Mouse (Mus musculus) layer of hippocampus, postnatal 36 days (tissue): ENCODE data around the gene Sox6. TPM values are rescaled to one million over a fixed set of nuclear protein-coding genes. Genes with fewer than 3 reads are reported as not detected.
"Not testable (repeated sequence)": the region's sequence is repeated elsewhere in the genome, so short reads cannot be mapped to it uniquely, and the experiment has no call there.

Source experiments
- DNase-seq, 2 experiments: peaks; one replicate each; pipeline ENCODE4 v3.0.0; 2022
- total RNA-seq, 2 experiments: library from RNA; stranded (reverse); gene quantifications; 2 replicates each; pipeline ENCODE4 v1.2.3; 2021

Sox6 gene
- total RNA-seq, 2 experiments from 2014 or later: 24.3 to 34.7 TPM

DNA sequence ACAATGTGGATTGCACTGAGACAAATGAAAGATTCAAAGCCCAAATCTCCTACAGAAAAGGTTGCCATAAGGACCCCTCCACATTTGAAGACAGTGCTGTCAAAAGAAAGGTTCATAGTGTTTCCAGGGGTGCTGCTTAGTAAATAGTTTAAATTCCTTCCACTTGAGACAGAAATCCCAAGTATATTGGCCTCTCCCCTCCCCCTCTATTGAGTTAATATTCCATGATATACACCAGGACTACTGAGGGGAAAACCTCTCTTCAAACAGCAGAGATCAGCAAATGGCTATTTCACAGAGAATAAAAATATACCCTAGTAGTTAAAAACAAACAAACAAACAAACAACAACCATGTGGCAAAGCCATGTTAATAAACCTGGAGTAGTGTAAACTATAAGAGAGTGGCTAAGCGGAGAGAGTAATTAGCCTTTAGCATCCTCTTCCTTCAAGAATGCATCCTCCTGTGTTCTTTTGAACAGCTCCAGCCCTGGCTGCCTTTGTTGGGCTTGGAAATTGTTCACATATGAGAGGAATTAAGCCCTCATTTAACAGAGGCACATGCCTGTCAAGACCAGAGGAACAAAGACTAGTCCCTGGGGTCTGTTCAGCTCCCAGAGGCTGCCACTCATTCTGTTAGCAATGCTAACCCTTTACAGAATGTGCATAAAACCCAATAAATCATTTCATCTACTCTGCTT is 393.2 kb downstream of the Sox6 start:
- DNase-seq: no peak

DNA sequence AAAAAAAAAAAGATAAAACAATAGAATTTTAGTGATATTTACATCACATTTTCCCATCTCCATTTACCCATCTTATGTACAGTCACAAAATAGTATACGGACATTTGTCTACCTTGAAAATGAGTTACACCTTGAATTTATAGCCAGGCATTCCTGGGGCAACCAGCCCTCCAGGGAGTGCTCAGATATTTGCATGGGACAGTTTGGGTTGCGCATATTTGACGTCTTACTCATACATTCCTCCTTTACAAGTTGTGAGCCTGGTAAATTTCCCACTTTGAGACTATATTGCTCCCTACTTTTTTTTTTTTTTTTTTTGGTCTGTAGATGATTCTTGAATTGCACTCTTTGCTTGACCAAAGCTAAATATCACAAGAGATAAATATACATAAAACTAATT is 407.9 kb downstream of the Sox6 start:
- no peak for DNase-seq

DNA sequence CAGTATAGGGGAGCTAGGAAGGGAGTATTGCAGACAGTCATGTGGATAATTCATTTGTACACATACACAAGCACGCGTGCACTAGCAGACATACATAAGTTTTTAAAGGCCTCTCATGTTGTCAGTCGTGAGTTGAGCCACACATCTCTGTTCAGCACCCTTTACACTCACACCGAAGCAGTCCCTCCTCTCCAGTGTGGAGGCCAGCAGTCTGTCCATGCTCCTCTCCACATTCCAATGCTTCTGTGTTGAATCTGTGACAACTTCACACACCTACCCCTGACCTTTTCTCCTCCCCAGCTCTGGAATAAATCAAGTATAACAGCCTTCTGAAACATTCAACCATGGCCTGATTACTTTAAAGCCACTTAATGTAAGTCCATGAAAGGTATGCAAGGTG is 408.3 kb downstream of the Sox6 start:
- no peak for DNase-seq

DNA sequence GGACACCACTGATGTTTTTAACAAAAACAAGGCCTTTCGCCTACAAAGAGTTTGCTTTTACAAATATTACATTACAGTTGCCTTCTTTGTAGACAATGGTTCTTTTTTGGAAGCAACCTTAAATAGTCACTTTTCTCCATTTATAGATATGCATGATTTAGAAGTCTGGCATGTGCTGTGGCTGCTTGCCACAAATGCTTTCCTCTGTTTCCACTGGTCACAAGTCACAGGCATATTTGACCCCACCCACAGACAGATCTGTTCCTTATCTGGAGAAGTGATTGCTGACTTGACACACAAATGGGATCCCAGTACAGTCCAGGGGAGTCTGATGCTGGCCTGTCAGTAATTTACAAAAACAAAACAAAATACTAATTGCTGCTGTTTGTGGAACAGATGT is 409.8 kb downstream of the Sox6 start:
- DNase-seq: no peak

DNA sequence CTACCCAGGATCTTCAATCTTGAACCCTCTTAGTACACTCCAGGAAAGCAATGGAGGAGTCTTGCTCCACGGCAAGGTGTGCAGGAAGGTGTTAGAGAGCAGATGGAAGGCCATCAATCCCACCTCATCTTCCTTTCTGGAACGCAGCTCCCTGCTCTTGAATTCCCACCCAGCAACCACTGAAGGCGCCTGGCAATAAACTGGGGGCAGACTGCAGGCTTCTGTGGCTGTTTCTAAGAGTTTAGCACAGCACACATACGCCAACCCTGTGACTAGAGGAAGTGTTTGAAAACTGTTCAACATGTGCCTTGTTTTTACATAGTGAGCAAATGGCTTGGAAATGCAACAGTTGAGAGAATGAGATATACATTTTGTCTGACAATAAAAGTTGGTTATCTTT is 412.6 kb downstream of the Sox6 start:
- DNase-seq: no peak

DNA sequence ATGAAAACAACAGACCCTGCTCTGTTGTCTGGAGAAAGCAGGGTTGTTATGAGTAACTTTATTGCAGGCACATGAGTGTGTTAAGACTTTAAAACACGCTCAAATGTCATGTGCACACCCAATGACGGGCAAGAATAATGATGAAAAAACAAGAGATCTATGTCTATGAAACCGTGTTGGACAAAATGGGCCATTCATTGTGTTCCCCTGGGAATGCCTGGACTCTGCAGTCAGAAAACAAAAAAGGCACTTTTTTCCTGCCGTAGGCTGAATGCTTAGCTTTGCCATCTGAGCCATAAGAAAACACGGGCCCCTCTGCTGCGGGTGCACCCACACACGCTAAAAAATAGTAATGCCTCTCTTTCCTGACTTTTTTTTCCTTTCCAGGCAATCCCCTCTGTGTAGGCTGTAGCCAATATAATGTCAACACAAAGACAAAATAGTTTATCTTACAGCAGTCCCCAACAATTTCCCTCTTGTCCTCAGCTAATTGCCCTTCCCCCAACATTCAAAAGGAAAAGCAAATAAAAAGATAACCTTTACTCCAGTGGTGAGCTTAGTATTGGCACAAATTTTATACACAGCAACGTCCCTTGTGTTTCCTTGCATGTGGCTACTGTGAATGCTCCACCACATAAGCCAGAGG is 413.6 kb downstream of the Sox6 start:
- no peak for DNase-seq

DNA sequence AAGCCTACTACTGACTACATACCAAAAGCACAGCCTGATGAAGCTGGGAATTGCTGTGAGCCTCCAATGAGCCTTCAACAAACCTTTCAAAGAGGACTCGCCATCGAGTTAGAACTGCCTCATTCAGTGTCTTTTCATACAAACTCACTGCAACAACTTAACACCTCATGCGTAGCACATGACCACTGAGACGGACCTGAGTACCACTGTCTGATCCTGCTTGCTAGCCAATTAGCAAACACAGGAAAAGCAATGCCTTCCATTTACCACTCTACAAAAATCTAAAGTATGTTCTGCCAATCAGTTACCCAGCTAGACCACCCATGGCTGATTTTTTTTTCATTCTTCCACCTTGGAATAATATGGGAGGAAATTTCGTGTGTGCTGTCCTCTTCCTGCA is 414.1 kb downstream of the Sox6 start:
- no peak for DNase-seq

DNA sequence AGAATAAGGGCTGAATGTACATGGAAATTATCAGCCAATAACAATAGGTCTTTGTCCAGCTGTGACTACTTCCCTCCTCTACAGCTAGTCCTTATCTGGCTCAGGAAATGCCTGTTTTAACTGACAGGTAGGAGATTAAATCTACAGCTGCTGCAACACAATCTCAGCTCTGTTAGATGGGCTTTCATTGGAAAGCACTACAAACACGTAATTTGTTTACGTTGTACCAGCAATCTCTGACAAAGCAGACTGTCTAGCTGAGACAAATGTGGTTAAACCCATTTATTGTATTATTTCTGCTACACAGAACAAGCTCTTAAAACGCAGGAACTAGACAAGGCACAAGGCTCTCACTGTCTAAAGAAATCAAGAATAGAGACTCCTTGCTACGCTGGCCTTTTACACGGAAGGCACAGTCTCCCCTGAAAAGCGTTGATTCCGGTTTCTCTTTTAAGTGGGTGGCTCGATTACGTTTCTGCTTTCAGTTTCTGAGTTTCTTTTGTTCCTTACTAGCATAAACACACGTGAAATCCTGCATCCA is 422.8 kb downstream of the Sox6 start:
- DNase-seq: no peak

DNA sequence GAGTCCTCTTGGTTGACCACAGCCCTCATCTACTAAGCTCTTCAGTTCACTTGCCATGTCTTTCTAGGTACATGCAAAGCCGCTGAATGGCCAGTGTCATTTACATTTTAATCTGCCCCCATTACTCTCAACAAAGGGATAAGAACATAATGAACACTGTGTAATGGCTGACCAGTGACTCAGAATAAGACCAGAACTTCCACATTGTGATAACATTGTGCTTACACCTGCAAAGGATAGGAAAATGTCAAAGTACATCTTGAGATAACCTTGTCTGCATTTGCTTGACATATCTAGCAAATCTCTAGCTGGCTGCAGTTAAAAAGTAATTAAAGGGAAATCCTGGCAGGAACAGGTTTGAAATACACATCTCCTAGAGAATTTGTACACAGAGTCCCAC is 431.1 kb downstream of the Sox6 start:
- no peak for DNase-seq

DNA sequence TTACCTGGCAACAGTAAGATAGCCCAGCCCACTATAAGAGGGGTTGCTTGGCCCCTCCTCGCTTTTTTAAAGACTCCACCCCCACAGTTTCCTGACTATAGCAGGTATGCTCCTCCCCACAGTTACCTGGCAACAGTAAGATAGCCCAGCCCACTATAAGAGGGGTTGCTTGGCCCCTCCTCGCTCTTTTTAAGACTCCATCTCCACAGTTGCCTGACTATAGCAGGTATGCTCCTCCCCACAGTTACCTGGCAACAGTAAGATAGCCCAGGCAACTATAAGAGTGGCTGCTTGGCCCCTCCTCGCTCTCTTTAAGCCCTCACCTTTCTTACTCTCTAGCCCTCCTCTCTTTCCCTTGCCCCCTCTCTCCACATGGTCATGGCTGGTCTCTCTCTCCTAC is 432.5 kb downstream of the Sox6 start:
- not testable (repeated sequence) for DNase-seq

DNA sequence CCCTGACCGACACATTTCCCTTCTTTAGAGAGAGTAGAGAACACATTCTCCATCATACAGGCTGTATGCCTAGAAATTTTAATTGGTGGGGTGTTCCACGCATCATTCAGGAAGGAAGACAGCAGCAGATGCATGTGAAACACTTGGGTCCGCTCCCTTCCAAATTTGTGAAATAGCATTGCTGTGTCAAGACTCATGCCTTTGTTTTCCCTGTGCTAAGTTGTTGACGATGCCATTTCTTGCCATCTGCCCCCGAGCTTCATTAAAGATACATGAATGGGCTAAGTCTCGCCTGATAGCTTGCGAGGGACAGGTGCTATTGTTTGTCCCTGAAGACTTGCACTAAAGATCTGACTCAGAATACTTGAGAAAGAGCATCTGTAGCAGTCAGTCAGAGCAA is 433.7 kb downstream of the Sox6 start:
- no peak for DNase-seq

DNA sequence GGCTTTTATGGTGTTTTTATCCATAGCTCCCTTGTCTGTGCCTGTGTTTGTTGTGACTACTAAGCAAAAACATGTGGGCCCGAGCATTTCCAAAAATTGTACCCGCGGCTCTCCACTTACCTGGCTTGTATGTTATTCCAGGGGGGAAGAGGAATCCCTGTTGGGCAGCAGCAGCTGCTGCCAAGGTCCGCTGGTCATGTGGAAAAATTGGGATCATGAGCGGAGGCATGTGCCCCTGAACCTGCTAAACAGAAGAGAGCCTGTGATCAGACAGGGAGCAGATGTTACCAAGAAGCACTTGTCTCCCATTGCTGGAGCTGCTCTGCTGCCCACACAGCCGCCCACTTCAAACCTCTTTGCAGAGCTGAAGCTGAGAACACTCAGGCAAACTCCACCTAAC is 441.2 kb downstream of the Sox6 start:
- peak in 1 of 2 experiments; percentile 15 for DNase-seq

DNA sequence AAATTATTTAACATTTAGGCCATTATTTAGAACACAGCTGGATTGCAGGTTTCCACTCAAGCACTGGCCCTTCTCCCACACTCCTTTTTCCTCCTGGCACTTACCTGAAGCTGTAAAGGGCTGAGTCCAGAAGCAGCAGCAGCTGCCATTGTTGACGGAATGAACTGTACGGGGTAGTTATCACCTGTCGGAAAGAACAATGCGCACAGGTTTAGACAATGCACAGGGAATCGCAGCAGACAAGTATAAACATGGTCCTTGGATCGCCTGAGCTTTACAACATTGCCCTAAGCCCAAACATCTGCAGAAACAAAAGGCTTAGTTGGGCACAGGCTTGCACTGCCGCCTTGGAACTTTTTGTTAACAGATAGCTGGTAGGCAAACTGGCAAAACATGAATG is 458.1 kb downstream of the Sox6 start:
- DNase-seq: no peak

DNA sequence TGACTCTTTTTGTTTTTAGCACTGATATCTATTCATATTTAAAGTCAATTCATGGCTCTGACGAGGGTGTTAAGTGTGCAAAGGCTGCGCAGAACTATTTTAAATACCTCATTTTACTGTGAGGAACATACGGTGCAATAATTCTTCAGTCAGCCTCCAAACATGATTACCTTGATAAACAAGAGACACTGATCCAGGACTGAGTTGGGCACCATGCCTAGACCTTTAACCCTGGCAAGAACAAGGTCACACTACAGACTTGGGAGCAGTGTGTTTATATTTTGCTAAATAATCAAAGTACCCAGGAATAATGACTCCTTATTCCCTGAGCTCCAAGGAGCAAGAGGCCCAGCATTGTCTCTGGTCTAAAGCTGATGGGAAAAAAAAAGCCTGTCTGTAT is 458.8 kb downstream of the Sox6 start:
- DNase-seq: no peak

DNA sequence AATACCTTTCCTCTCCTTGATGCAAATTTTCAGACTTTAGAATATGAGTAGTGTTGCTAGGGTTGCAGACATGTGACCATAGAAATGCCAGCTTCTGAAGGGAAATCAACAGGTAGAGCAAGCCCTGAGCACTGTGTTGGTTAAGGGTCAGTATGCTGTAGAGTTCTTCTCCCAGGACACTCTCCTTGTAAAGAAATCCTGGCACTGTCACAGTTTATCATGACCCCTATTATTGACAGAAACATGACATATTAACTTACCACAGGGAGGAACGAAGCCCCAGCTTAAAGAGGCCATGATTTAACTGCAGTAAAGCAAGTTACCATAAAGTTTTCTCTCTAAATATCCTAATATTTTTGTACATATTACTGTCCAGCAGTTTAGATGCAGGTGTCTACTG is 462.2 kb downstream of the Sox6 start:
- DNase-seq: no peak

DNA sequence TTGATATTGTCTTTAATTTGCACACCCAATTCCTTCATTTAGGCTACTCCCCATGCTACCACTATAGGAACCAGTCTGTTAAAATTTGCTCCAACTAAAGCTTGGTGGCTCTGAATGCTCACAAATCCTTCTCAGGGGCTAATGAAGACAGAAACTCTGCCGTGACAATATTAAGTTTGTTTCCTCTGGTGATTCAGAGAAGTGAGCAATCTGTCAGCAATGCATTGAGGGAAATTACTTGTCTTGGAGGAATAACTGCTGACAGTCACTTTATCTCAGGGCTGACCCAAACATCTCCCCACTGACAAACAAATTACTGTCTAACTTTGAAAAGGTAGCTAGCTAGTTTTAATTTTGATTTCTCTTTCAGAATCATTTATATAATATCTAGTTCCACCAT is 463.8 kb downstream of the Sox6 start:
- no peak for DNase-seq

DNA sequence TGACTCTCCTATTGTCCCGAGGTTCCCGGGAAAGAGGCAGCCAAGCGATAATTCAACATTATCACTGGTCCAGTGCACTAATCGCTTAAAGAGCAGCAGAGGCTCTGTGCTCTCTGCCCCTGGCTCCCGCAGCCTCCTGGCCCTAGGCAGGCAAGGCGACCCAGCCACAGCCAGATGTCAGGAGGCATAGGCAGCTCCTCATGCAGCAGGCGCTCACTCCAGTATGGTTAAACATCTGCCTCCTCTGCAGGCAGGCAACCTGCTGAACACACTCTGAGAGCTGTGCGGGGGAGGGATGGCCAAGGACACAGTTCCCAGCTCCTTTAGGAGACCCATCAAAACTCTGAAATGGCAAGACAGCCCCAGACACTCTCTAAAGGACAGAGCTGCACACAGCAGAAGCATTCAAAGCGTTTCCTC is 469.8 kb downstream of the Sox6 start:
- DNase-seq: no peak

DNA sequence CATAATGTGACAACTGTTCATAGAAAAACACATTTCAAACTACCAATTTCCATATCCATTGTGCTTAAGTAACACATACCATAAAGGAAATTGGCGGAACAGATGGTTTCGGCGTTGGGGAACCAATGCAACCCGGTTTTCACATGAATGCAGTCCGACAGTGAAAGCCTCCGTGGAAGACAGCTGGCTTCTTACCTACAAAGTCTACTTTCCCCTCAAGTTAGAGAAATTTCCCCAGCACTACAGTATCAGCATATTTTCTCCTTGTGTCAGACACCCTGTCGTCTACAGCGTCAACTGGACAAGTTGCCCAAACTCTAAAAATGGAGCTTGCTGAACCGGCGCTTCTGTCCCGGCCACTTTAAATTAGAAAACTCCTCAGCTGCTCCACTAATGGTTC is 470.3 kb downstream of the Sox6 start:
- no peak for DNase-seq

DNA sequence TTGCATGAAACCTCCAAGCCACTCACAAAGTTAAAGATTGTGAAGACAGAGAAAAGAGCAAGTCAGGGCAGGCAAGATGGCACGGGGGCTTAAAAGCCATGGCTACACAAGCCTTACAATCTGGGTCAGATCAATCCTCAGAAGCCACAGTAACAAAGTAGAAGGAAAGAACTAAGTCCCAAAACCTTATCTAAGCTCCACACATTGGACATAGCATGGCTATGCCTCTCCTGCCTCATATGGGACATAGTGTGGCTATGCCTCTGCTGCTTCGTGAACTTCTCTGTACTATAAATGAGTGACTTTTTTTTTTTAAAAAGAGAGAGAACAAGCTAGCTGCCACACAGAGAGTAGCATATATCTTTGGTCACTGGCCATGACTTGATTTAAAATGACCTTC is 471.8 kb downstream of the Sox6 start:
- DNase-seq: no peak

DNA sequence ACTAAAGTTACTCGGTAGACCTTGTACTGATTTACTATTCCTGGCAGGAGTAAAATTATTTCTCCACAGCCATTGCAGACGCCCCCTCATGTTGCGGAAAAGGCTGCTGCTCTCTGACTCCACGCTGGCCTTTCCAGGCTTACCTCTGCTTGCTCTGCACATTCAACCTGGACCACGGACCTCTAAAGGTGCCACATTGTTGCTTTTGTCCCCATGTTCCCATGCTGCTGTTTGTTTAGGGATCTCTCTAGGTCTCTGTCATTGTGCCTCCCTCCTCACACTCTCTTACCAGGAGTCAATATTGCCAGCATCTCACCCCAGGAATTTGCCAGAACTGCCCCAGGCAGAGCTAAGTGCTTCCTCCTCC is 473.6 kb downstream of the Sox6 start:
- no peak for DNase-seq

DNA sequence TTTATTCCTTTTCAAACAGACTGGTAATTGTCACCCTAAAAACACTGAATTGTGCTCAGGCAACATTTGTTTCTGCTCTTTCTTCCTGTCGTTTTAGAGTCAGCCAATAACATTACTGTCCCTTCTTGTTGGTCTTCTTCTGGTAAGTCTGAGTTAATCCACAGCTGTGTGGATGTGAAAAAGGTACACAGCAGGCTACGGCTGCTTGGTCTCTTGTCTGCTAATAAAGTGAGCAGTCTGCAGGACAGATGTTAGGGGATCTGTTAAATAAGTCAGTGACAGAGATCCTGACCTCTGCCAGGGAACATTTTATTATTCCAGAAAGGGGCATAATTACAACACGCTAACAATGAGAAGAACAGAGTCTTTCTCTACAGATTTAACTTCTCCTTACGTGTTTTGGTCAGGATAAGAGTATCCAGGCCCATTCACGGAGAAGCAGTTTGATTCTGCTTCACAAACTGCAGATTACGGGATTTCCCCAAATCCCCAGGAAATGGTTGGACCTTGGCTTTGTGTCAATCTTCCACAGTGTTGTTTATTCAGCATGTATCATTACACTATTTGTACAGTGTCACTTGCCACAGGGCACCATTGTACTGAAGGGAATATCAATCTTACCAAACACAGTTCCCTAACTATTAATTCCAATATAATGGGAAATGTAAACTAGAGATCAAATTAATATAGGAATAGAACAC is 474.1 kb downstream of the Sox6 start:
- DNase-seq: no peak

DNA sequence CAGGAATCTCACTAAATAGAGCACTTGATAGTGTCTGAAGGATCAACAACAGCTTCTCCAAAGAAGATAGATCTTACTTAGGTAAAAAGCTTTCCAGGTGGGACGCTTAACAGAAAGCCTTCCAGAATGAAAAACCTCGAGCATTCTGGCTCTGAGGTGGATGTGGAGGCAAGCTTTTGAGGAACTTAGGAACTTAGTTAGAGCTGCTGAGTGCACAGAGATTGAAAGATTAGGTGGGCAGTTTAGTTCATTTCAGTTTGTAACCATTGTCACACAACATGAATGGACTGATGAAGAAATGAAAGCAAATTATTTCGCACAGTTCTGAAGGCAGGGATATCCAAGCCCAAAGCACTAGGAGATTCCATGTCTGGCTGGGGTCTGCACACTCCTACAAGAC is 481.9 kb downstream of the Sox6 start:
- DNase-seq: no peak

DNA sequence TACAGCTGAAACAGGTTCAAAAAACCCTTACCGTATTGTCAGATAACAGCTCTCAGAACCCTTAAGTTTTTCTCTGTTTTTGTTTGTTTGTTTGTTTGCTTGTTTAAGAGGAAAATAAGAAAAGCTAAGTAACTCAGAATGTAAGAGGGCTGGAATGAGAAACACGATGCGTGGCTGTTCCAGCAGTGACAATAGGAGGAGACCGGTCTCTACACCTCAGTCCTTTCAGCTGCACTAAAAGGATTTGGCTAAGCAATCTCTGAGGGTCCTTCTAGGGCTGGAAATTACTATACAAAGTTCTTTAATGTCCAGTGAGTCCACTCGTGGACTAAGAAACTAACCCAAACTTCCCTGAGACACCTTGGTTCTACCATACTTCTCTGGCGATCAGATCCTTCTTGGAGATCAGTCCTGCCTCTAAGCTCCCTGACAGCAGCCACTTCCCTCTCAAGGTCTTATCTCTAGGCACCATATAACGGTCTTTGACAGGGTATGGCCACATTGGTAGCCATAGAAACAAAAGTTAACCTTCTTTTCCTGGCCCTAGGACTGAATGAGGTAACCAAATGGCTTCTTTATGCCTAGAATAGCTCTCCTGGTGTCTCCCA is 488.3 kb downstream of the Sox6 start:
- DNase-seq: no peak
